Mouse (Mus musculus): ENCODE measurements around the gene Srms. TPM values are rescaled to one million over a fixed set of nuclear protein-coding genes. Genes with fewer than 3 reads are reported as not detected.
A peak's percentile ranks its signal among the peaks of the same experiment; 100 is the strongest.

The Srms gene
- total RNA-seq, 2 experiments from 2014 or later = 0.12 to 0.41 TPM

DNA sequence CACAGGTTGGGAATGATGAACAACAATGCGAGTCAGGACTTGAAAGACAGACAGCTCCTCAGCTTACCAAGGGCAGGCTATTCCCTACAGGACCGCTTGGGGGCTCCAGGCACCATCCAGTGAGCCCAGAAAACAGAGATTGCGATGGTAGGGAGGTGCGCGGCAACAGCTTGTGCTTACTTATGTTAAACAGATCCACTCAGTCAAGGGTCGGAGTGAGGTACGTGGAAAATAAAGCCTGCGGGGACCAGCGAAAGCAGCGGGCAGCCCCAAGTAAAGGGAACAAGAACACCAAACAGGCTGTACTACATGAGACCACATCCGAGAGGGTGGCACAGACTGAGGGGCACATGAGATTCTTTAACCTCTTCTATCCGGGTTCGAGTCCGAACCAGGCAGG, 26.4 kb downstream of the Srms start:
- DNase-seq (ENCODE audit: low spot score in 2 of 2) = peak; percentile 89
- H3K4me3 ChIP-seq = peak overlapping the region; percentile 88
- H3K27ac ChIP-seq = peak overlapping the region; percentile 97
- TF ChIP-seq CTCF (conservative IDR thresholded peaks at IDR 0.05) = peak; percentile 93

DNA sequence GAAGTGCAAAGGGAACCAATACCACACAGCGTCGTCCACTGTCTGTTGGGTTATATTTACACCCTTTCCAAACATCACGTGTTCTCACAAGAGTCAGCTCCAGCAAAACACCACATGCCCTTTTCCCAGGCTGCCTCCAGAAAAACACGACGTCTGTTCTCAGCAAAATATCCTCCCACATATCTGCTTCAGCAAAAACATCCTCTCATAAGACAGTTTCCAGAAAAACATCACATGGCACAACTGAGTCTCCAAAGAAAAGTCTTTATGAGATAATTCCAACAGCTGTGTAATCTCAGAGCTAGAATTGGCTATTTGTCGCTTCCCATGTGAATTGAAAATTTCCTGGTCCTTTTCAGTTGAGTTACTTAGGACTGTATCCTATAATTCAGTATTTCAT, 32.1 kb downstream of the Srms start:
- Histone ChIP-seq H3K27ac (no peak overlapping the region), H3K4me3 (no peak overlapping the region)
- no peak for TF ChIP-seq CTCF (conservative IDR thresholded peaks at IDR 0.05)
- DNase-seq (ENCODE audit: low spot score in 2 of 2) = no peak

DNA sequence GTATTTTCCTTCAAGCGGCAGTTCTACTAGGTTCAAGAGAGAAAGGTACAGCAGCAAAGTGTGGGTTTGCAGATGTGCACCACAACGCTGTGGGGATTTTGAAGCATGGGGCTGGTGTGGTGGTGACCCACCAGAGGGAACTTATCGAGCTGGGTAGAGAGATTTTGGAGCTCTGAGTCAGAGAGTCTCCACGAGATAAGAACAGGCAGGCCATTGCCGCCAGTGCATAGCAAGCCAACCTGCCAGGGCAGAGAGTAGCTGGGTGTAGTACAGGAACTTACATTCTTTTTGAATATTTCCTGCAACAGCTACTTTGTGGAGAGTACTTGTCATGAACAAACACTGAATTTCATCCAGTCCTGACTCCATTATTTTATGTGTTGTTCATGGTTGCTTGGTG, 34.5 kb downstream of the Srms start:
- Histone ChIP-seq H3K4me3 (no peak overlapping the region), H3K27ac (no peak overlapping the region)
- DNase-seq (ENCODE audit: low spot score in 2 of 2) = no peak
- no peak for TF ChIP-seq CTCF (conservative IDR thresholded peaks at IDR 0.05)

DNA sequence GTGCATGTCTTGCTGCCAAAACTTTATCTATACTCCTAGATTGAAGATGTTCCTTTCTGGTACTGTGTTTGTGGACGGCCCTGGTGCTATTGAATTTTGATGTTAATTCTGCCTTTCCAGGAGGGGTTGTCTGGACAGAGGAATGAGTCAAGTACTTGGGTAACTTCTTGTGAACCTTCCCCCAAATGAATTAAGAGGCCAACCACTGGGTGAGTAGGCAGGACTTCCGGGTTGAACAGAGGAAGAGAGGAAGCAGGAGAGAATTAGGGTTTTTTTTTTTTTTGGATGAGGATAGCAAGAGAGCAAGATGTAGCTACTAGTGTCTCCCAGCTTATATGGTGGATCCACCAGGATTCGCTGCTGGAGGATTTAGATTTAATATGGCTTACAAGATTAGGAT, 35.0 kb downstream of the Srms start:
- DNase-seq (ENCODE audit: low spot score in 2 of 2) = no peak
- no peak overlapping the region for H3K4me3 ChIP-seq
- H3K27ac ChIP-seq = no peak overlapping the region
- TF ChIP-seq CTCF (conservative IDR thresholded peaks at IDR 0.05) = no peak

DNA sequence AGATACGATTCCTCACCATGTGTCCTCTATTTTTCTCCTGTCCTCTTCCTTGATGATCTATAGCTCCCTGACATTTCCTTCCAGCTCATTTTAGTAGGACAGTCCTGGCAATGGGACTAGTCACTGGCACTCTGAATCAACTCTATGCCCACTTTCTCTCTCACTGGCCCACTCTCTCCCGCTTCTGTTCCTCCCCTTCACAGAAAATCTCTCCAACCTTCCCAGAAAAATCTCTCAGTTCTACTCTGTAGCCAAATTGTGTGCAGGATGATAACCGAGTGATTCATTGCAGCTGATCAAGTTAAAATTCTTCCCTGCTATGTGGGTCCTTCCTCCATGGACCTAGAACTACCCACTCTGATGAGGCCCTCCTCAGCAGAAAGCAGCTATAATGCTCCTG, 38.3 kb downstream of the Srms start:
- no peak for DNase-seq (ENCODE audit: low spot score in 2 of 2)
- TF ChIP-seq CTCF (conservative IDR thresholded peaks at IDR 0.05) = no peak
- Histone ChIP-seq H3K27ac (no peak overlapping the region), H3K4me3 (no peak overlapping the region)

DNA sequence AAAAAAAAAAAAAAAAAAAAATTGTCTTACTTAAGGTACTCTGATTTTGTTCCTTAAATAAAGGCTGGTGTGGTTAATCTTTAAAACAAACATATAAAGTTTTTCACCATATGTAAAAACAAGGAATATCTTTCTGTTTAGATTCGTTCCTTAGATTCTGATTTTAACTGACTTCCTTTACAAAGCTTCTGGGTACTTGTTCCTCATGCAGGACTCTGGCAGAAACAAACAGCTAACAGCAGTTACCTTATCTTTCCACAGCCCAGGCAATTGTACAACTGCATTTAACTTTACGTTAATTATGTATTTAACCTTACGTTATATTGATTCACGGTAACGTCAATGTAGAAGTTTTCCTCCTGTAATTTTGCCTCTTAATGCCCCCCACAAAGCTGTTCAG, 46.5 kb downstream of the Srms start:
- H3K4me3 ChIP-seq = no peak overlapping the region
- DNase-seq (ENCODE audit: low spot score in 2 of 2) = no peak
- TF ChIP-seq CTCF (conservative IDR thresholded peaks at IDR 0.05) = no peak
- no peak overlapping the region for H3K27ac ChIP-seq

DNA sequence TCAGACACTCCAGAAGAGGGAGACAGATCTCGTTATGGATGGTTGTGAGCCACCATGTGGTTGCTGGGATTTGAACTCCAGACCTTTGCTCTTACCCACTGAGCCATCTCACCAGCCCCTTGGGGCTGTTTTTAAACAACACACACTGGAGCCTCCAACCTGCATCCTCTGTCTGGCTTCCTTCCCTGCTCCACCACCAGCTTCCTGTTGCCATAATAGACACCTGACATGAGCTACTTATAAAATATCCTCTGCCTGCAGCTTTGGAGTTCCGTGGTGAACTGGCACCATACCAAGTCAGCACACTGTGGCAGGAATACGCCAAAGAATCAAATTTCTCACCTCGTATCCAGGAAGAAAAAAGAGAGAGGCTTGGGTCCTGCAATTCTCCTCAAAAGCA, 52.2 kb downstream of the Srms start:
- Histone ChIP-seq H3K4me3 (no peak overlapping the region), H3K27ac (no peak overlapping the region)
- peak in 1 of 2 experiments; percentile 11 for DNase-seq (ENCODE audit: low spot score in 2 of 2)
- TF ChIP-seq CTCF (conservative IDR thresholded peaks at IDR 0.05) = no peak; the same call in 1 of the 2 replicates

DNA sequence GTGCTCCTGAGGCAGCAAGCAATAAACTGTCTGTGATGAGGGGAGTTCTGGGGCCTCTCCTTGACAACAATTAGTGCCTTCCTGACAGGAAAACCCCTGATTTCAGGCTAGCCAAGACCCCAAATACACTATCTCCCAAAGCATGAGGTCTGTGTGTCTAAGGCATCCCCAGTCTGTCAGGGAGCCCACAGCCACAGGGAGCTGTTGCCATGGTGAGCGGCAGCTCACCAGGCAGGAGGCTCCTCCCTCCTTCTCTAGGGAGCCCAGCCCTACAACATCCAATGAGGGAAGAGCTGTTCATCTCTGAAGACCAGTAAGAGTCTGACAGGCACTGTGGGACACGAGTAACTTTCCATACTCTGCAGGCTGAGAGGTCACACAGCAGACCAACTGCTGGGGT, 53.2 kb downstream of the Srms start:
- DNase-seq (ENCODE audit: low spot score in 2 of 2) = peak; percentile 64 to 89
- H3K4me3 ChIP-seq = peak overlapping the region; percentile 33
- no peak for TF ChIP-seq CTCF (conservative IDR thresholded peaks at IDR 0.05)
- peak overlapping the region; percentile 99 for H3K27ac ChIP-seq

DNA sequence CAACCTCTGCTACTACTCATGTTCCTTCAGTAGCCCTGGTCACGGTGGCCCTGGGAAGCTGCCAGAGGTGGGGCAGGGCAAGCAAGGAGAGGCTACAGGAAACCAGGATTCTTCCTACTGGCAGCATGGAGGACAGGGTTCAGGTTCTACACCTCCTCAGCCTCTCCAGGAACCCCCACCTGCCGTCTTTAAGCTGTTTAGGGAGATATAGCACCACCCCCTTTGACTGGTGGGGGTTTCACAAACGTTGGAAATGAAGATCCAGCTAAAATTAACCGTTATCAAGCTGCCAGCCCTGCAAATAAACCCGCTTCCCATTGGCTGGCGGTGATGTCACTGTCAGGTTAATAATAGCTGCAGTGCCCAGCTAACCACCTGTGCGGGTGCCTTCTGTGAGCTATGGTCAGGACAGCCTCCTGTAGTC, 53.9 kb downstream of the Srms start:
- peak overlapping the region; percentile 99 for H3K27ac ChIP-seq
- DNase-seq (ENCODE audit: low spot score in 2 of 2) = peak; percentile 63 to 79
- no peak for TF ChIP-seq CTCF (conservative IDR thresholded peaks at IDR 0.05)
- peak overlapping the region; percentile 33; the same call in 1 of the 2 replicates for H3K4me3 ChIP-seq

DNA sequence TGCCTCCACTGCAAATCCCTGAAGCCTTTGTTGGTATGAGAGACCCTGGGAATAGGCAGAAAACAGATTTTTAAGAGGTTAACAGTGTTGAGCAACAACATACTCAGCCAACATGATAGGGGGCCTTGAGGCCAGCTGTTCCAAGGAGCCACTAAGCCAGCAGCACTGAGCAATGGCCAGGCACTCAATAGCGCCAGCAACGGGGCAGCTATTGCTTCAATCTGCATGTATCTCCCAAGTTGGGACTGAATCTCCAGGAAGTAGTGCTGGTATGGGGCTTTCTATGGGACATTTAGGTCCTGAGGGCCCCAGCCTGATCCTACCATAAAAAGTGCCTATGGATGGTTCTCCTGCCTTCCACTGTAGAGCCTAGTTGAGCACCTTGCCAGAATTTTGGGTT, 54.5 kb downstream of the Srms start:
- Histone ChIP-seq H3K27ac (peak overlapping the region; percentile 99), H3K4me3 (no peak overlapping the region)
- no peak for TF ChIP-seq CTCF (conservative IDR thresholded peaks at IDR 0.05)
- no peak for DNase-seq (ENCODE audit: low spot score in 2 of 2)

DNA sequence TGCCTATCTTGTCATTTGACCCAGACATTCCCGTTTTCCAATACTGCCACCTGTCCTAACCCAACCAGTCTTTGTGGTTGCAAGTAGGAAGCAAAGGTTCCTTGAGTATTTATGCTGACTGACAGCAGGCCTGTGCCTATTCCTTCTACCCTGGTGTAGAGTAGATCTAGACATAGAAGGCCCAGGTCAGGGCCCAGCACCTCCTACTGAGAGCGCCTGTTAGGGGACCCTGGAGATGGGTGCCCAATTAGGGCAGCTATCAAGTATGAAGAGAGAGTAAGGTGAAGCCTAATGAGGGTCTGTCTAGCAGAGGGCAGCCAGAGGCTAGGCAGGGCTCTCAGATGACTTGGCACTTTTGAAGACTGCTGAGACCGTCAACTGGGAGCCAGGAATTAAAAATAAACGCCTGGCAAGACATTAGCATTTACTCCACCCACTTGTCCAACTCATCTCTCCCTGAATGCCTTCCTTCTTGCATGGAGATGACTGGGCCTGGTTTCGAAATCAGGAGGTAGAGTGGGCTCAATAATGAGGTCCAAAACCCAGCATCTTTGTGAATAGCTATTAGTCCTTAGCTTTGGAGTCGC, 55.2 kb downstream of the Srms start:
- Histone ChIP-seq H3K4me3 (no peak overlapping the region), H3K27ac (peak overlapping the region; percentile 99)
- TF ChIP-seq CTCF (conservative IDR thresholded peaks at IDR 0.05) = no peak
- DNase-seq (ENCODE audit: low spot score in 2 of 2) = no peak

DNA sequence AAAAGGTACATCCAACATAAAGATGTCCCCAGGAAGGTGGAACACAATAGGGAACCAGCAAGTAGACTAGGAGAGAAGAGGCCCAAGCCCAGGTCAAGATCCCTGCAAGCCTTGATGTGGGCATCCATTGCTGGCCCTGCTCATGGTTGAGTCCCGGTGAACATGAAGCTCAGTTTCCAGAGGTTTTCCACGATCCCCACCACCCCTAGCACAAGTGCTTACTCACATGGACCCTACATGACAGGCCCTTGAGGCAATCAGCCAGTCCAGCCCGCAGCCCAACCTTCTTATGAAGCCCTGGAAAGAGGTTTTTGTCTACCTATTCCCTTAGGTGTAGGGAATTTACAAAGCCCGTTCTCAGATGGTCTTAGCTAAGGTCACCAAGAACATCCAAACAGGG, 55.8 kb downstream of the Srms start:
- Histone ChIP-seq H3K4me3 (peak overlapping the region; percentile 79), H3K27ac (peak overlapping the region; percentile 99)
- no peak for TF ChIP-seq CTCF (conservative IDR thresholded peaks at IDR 0.05)
- no peak for DNase-seq (ENCODE audit: low spot score in 2 of 2)

DNA sequence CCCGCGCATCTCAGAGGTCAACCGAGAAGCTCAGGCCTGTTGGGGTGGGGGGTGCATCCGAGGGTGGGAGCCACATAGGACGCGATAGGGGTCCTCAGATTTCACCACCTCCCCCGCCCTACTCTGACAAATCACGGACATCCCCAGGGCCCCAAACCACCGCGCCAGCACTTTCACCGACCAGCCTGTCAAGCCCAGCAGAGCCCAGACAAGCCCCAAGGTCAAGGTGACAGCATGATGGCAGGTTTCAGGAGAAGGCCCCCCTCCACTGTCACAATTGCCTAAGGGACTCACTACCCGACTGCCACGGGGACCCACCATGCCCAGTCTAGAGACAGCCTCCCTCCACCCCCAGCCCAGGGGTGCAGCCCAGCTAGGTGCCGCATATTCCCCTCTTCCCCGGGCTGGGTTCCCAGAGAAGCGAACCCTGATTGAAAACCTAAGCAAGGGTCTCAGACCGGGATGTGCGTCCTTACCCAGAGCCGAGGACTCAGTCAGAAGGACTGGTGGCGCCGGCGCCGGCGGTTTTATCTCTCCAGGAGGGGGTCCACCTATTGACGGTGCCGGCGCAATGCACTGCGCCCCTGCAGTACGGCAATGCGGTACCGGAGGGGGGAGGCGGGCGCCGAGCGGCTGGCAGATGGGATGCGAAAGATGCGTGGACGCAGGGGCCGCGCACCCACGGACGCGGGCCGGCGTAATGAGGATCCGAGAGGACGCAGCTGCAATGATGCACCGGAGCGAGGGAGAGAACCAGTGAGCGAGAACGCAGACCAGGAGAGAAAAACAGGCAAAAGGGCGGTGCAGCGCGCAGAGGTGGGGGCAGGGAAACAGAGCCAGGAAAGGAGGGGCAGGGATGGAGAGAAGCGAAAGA, 56.5 kb downstream of the Srms start, which contains the start of gene Eef1a2:
Gene Eef1a2 (minus strand): TSS at position 767 of the 874 bp plus-strand sequence.
- Histone ChIP-seq H3K4me3 (peak within 1 kb of the TSS; percentile 79), H3K27ac (peak within 1 kb of the TSS; percentile 99)
- DNase-seq (ENCODE audit: low spot score in 2 of 2) = peak; percentile 73 to 83
- peak; percentile 62 for TF ChIP-seq CTCF (conservative IDR thresholded peaks at IDR 0.05)
